Mouse (Mus musculus): ENCODE measurements around the gene Elovl6.

Gene Elovl6

DNA sequence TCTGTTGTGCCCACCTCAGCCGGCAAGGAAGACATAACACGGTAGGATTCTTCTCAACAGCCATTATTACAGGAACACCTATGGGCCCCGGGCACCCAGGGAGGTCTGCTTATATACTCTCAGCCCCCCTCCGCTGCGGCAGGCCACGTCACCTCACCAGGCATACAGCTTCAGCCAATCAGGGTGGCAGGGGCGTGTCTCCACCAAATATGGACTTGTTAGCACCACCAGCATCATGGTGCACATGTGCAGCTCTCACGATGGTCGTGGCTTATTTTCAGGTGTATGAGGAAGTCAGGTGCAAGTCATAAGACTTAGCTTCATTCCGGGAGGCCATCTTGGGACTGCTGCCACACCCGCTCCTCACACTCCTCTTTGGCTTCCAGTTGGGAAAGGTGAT lies 9.3 kb downstream of the Elovl6 start:
- no peak for DNase-seq (ENCODE audit: extremely low spot score)

DNA sequence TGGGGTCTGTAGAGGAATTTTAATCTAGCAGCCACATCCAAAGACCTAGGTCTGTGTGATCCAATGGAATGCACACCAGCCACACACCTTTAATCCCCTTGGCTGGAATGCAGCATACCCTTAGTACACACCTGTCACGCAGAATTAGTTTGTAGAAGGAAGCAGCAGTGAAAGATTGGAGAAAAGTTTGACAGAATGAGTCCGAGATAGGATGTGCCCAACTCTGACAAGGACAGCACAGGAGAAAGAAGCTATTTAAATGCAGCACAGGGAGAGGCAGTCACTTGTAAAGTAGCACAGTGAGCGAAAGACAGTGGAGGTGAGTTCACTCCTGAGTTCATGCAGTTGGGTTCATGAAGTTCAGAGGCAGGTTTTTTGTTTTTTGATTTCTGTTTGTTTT lies 11.2 kb downstream of the Elovl6 start:
- DNase-seq (ENCODE audit: extremely low spot score) = no peak

DNA sequence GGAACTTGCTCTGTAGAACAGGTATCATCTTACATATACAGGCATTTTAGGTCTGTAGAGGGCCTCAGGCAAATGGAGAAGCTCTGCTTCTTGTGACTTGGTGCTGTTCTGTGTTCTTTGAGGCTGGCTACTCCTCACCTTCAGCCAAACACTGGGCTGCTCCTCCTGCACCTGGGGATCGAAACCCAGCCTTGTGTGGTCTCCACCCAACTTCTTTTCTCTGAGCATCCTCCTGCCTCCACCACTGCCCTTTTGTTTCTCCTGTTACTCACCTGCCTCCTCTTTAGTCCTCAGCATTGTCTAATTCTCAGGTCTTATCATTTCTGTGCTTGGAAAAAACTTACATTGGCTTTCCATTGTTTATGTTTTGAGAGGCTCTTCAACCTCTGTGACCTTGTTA lies 12.1 kb downstream of the Elovl6 start:
- DNase-seq (ENCODE audit: extremely low spot score) = no peak

DNA sequence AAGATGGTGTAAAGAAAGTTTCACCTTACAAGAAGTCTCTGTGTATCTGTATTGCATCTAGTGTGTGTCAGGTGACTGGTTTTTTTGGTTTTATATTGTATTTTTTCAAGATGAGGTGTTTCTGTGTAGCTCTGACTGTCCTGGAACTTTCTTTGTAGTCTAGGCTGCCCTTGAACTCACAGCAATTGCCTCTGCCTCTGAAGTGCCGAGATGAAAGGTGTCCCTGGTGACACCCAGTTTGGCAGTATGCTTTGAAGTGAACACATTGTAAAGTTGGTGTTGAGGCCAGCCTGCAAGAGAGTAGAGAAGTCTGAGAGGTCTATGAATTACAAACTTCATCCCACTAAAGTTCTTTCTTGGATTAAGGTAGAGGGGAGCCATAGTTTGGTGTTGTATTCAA lies 13.1 kb downstream of the Elovl6 start:
- DNase-seq (ENCODE audit: extremely low spot score) = no peak

- no peak for DNase-seq (ENCODE audit: extremely low spot score)
These were observed 13.6 kb downstream of the Elovl6 start for GRCm38 (mm10) chr3:129545801-129546200.

- no peak for DNase-seq (ENCODE audit: extremely low spot score)
These were observed 15.8 kb downstream of the Elovl6 start for GRCm38 (mm10) chr3:129547837-129548435.

- DNase-seq (ENCODE audit: extremely low spot score) = no peak
These were observed 16.6 kb downstream of the Elovl6 start for GRCm38 (mm10) chr3:129548760-129549159.

DNA sequence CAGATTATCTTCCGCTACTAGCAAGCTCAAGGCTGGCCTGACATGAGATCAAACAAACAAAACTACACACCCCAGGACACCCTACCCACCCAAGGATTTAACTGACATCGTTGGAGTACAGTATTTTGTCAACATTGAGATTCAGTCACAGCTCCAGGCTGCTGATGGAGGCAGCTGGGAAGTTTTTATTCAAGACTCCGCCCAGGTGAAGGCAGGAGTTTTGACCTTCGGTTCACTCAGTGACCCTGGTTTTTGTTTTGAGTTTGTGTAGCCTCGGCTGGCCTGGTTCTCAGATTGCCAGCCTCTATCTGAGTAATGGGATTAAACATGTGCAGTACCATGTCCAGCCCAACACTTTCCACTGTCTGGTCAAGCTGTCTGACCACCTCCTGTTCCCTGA lies 17.4 kb downstream of the Elovl6 start:
- DNase-seq (ENCODE audit: extremely low spot score) = no peak

DNA sequence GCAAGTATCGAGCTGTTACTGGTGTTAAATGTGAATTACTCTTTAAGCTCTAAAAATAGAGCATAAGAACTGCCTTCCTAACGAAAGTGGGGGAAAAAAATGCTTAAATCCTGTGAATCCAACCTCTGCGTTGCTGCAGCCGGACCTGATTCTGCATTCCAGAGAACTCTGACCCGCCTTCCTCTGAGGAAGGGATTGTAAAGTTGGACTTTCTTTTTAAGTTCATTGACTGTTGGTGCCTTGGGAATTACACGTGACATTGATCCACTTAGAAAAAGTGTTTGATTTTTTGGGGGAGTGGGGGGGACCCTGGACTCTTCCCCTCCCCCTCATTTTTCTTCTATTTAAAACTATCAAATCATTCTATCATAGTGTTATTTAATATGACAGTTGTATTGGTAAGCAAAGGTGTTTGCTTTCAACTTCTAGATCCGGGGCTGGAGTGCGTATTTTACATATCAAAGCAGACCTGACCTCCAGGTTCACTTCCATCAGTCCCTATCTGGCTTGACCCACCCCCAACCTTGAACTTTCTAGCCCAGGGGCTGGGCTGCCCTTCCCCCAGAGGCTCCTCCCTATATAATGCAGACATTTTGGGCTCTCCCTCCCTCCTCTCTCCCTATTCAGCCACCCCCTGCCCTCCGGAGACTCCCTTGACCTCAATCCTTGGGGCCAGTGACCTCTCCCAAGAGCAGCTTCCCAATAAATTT lies 19.6 kb downstream of the Elovl6 start:
- no peak for DNase-seq (ENCODE audit: extremely low spot score)

DNA sequence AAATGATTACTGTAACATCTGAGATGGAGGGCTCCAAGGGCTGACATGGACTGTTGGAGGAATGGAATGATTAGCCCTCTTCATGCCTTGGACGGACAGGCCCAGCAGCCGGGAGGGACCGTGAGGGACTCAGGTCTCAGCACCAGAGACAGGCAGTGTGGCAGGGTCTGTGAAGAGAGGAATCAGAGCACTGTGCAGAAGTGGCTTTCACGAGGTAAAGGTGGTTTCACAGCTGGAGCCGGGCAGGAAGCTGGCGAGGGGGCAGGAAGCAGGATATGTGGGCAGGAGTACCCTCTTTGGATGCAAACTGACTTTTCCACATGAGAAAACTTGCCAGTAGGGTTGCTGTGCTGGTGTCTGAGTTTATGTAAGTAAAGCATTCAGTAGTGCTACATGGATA lies 20.2 kb downstream of the Elovl6 start:
- DNase-seq (ENCODE audit: extremely low spot score) = no peak

- DNase-seq (ENCODE audit: extremely low spot score) = no peak
These were observed 21.0 kb downstream of the Elovl6 start for GRCm38 (mm10) chr3:129553173-129553572.

- DNase-seq (ENCODE audit: extremely low spot score) = no peak
These were observed 21.5 kb downstream of the Elovl6 start for GRCm38 (mm10) chr3:129553661-129554060.

GRCm38 (mm10) chr3:129554436-129554835 lies 22.3 kb downstream of the Elovl6 start:
- no peak for DNase-seq (ENCODE audit: extremely low spot score)

GRCm38 (mm10) chr3:129557048-129557447 lies 24.9 kb downstream of the Elovl6 start:
- no peak for DNase-seq (ENCODE audit: extremely low spot score)

DNA sequence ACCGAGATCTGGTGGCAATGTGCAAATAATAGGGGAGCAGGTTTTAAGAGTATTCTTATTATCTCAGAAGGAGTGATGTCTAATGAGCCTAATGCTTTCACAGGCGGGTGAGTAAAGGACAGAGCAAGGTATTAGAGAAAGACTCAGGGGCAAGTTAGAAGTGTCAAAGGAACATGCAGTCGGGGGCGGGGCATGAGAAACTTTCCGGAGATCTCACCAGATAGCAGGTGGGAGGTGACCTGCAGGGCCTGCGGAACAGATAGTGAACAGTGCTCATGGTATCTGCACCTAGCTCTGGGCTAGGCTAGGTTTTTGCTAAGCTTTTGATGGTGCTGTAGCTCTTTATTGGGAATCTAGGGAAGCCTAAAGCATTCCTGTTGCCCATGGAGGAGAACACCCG lies 25.4 kb downstream of the Elovl6 start:
- DNase-seq (ENCODE audit: extremely low spot score) = no peak

GRCm38 (mm10) chr3:129558016-129558955 lies 26.1 kb downstream of the Elovl6 start:
- no peak for DNase-seq (ENCODE audit: extremely low spot score)

- DNase-seq (ENCODE audit: extremely low spot score) = no peak
These were observed 27.9 kb downstream of the Elovl6 start for GRCm38 (mm10) chr3:129560068-129560467.

DNA sequence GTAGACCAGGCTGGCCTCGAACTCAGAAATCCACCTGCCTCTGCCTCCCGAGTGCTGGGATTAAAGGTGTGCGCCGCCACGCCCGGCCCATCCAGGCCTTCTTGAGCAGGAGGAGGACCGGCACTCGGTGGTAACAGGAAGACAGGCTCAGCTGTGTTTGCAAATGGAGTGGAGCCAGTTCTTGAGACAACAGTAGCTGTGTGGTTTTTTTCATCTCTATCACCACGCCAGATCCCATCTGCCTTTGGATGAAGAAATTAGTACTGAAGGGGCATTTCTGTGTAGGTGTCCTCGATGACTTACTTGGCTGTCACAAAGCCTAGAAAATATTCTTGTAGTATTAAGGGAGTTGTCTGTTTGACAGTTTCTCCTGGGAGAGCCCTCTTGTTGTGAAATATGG lies 28.9 kb downstream of the Elovl6 start:
- no peak for DNase-seq (ENCODE audit: extremely low spot score)

DNA sequence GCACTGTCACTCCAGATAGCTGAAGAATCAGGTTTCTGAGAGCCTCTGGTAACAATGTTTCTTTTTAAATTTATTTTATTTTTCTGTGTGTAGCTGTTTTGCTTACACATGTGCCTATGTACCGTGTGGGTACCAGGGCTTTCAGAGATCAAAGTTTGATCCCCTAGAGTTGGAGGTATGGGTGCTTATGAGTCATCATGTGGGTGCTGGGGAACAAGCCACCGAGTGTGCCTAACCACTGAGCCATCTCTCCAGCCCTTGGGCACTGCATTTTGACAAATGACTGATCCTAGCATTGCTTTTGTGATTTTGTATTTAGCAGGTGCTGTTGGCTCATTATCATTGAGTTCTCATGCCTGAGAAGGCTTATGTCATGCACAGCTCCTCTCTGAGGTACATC lies 29.7 kb downstream of the Elovl6 start:
- no peak for DNase-seq (ENCODE audit: extremely low spot score)

DNA sequence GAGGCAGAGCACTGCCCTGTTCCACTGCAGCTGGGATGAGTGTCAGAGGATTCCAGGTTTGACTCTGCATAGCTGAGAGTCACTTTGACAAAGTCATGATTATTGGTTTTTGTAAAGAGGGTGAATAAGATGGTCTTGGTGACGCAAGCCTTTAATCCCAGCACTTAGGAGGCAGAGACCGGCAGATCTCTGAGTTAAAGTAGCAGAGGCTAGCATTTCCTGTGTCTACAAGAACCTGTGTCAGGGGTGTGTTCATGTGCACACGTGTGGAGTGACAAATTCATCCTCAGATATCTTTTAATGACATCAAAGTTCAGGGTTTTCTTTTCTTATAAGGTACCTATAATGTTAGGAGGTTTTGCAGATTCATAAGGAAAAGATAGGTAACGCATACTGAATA lies 30.3 kb downstream of the Elovl6 start:
- no peak for DNase-seq (ENCODE audit: extremely low spot score)

DNA sequence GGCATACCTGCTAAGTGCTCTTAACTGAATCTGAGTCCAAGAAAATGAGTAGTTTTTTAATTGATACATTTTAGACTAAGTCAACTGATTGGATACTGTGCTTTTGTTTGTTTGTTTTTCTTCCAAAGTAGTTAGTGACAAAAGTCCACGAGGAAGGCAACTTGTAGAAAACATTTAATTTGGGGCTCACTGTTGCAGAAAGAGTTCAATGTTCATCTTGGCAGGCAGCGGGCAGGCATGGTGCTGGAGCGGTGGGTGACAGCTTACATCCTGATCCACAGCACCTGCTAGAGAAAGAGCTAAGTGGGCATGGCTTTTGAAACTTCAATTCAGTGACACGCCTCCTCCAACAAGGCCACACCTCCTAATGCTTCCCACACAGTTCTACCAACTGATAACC lies 31.7 kb downstream of the Elovl6 start:
- no peak for DNase-seq (ENCODE audit: extremely low spot score)

DNA sequence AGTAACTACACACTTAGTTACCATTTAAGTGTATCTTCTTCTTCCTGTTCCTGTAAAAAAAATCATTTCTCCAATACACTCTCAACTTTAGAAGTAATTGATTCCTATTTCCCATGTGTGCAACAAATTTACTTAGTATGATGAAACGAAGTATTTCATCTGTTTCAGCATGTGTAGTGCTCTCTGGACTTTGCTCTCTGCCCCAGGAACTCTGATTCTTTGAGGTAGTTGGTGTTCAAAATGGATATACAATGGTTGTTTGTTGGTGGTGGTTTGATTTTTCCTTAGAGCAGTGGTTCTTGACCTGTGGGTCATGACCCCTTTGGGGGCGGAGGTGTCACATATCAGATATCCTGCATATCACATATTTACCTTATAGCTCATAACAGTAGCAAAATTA lies 32.7 kb downstream of the Elovl6 start:
- no peak for DNase-seq (ENCODE audit: extremely low spot score)

DNA sequence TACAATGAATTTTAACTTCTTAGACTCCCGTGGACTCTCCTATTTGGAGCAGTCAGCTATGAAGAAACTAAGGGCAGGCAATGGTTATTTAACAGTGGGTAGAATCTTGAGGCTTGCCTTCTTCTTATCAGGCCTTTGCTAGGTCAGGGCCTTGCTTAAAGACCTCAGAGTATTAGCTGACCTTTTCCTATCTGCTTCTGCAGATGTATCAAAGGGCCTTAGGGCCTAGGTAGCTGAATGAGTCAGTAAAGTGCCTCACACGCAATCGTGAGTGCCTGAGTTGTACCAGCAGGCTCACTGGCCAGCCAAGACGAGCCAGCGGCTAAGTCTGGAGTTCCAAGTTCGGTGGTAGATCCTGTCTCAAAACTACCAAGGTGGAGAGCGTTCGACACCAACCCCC lies 33.3 kb downstream of the Elovl6 start:
- DNase-seq (ENCODE audit: extremely low spot score) = no peak
